Mouse (Mus musculus) kidney, embryonic 14.5 days (tissue): Measurements from ENCODE around the gene Zfp462. TPM values are rescaled to one million over a fixed set of nuclear protein-coding genes. Genes with fewer than 3 reads are reported as not detected.
A peak's percentile ranks its signal among the peaks of the same experiment; 100 is the strongest.
"Not testable (repeated sequence)": the region's sequence is repeated elsewhere in the genome, so short reads cannot be mapped to it uniquely, and the experiment has no call there.

Experiments used
- ATAC-seq: fragments of 200-750 bp; cut with Nextera tagmentation; 2 replicates; pipeline ENCODE4 v1.8.0; 2017; ENCODE audit warnings: moderate number of reproducible peaks, mild to moderate bottlenecking, moderate TSS enrichment, moderate library complexity; ENCODE audit not compliant: low FRiP score, low TSS enrichment
- H3K27ac ChIP-seq: fragments of 300-500 bp; sonication (generic); 2 replicates; pipeline ENCODE4 v1.5.1; 2014; ENCODE audit warnings: low read depth, mild to moderate bottlenecking, low read length, moderate library complexity, mixed read lengths
- H3K27me3 ChIP-seq: fragments of 300-500 bp; sonication (generic); 2 replicates; pipeline ENCODE4 v1.6.1; 2014; ENCODE audit warnings: mild to moderate bottlenecking, low read length; ENCODE audit not compliant: control insufficient read depth, insufficient read depth
- H3K36me3 ChIP-seq: fragments of 300-500 bp; sonication (generic); 2 replicates; pipeline ENCODE4 v1.6.1; 2014; ENCODE audit warnings: low read length, mixed read lengths; ENCODE audit not compliant: control insufficient read depth, insufficient read depth
- H3K4me1 ChIP-seq: fragments of 300-500 bp; sonication (generic); 2 replicates; pipeline ENCODE4 v1.6.1; 2014; ENCODE audit warnings: low read length, mixed read lengths; ENCODE audit not compliant: control insufficient read depth, insufficient read depth
- H3K4me2 ChIP-seq: fragments of 300-500 bp; sonication (generic); replicated peaks from 2 replicates; pipeline ENCODE4 v1.6.1; 2014; ENCODE audit warnings: low read depth, mild to moderate bottlenecking, low read length
- H3K4me3 ChIP-seq: fragments of 300-500 bp; sonication (generic); 2 replicates; pipeline ENCODE4 v1.5.1; 2014; ENCODE audit warnings: mild to moderate bottlenecking, low read length
- H3K9ac ChIP-seq: fragments of 300-500 bp; sonication (generic); 2 replicates; pipeline ENCODE4 v1.6.1; 2014; ENCODE audit warnings: low read depth, mild to moderate bottlenecking, low read length, moderate library complexity
- H3K9me3 ChIP-seq: fragments of 300-500 bp; sonication (generic); 2 replicates; pipeline ENCODE4 v1.6.1; 2016; ENCODE audit warnings: low read length; ENCODE audit not compliant: control insufficient read depth
- WGBS: fragments of 180-500 bp; shearing (Covaris S2); extraction: QIAGEN DNeasy Blood & Tissue Kit; methylation state at CpG from one replicate; pipeline ENCODE4 v1.1.7; 2014; 5-methylcytosine and 5-hydroxymethylcytosine counted together
- polyA plus RNA-seq: library from polyadenylated mRNA; unstranded; fragments of >200 nt; fragmentation: Nextera tagmentation; extraction: Ambion mirVana; gene quantifications from 2 replicates; pipeline ENCODE4 v1.2.1, GENCODE M21; 2014

Gene Zfp462
- 6.2 and 10.0 TPM in 2 replicates for polyA plus RNA-seq

DNA sequence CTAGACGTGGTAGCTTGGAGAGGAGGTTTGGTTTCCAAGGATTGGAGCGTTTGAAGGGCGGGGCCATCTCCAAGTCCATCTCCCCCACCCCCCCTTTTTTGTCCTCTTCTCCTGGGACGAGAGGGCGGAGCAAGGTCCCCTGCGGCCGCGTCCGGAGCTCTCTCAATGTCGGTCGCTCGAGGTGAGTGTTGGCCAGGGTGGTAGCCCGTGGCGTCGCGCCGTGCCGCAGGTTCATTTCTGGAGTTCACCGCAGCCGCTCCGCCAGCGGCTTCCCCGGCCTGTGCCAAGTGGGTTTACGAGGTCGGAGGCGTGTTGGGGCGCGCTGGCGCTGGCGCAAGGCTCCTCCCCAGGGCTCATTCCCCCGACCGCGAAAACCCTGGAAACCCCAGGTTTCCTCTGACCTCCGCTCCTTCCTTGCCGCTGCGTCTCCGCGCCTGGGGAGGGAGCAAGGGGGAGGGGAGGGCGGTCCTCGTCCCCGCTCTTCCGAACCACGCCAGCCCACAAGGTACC is at the start of gene Zfp462:
Gene Zfp462, plus strand, starts transcription at position 128 of the 510 bp plus-strand sequence.
- Histone ChIP-seq H3K27me3 (no peaks in the 10 kb centered on the region), H3K9ac (peak within 1 kb of the TSS; percentile 86), H3K4me3 (peak within 1 kb of the TSS; percentile 83), H3K4me2 (peak within 1 kb of the TSS; percentile 81), H3K27ac (peak within 1 kb of the TSS; percentile 55), H3K36me3 (no peaks in the 10 kb centered on the region), H3K9me3 (no peaks in the 10 kb centered on the region), H3K4me1 (no peaks in the 10 kb centered on the region)
- peak; percentile 26 for ATAC-seq
- WGBS, result under 1% methylated on average over 43 of the region's 43 CpGs

- no peak for ATAC-seq
- no peaks in the 10 kb centered on the region for H3K4me1 ChIP-seq
These were observed 48.8 kb upstream of the Zfp462 start for GRCm38 (mm10) chr4:54896017-54896416.

GRCm38 (mm10) chr4:54904641-54905040 is 40.2 kb upstream of the Zfp462 start:
- H3K9ac ChIP-seq, result no peak overlapping the region
- WGBS, result 61% methylated on average over 8 of the region's 8 CpGs
- ATAC-seq, result no peak
- no peaks in the 10 kb centered on the region for H3K4me1 ChIP-seq
- no peak overlapping the region for H3K4me2 ChIP-seq
- no peaks in the 10 kb centered on the region for H3K9me3 ChIP-seq
- H3K27me3 ChIP-seq, result no peaks in the 10 kb centered on the region
- H3K27ac ChIP-seq, result no peak overlapping the region
- H3K4me3 ChIP-seq, result no peak overlapping the region
- no peaks in the 10 kb centered on the region for H3K36me3 ChIP-seq

More at GRCm38 (mm10) chr4:54896017-54896416, 48.8 kb upstream of the Zfp462 start:
- H3K4me3 ChIP-seq, result no peak overlapping the region
- WGBS, result 96% methylated on average over 4 of the region's 4 CpGs
- no peaks in the 10 kb centered on the region for H3K9me3 ChIP-seq
- H3K9ac ChIP-seq, result no peak overlapping the region
- H3K27ac ChIP-seq, result no peak overlapping the region
- H3K27me3 ChIP-seq, result no peaks in the 10 kb centered on the region
- no peak overlapping the region for H3K4me2 ChIP-seq
- H3K36me3 ChIP-seq, result no peaks in the 10 kb centered on the region

GRCm38 (mm10) chr4:54905399-54905953 is 39.4 kb upstream of the Zfp462 start:
- Histone ChIP-seq H3K27me3 (no peaks in the 10 kb centered on the region), H3K4me3 (no peak overlapping the region), H3K36me3 (no peaks in the 10 kb centered on the region), H3K4me1 (no peaks in the 10 kb centered on the region), H3K9ac (no peak overlapping the region), H3K9me3 (no peaks in the 10 kb centered on the region), H3K4me2 (no peak overlapping the region), H3K27ac (no peak overlapping the region)
- no peak for ATAC-seq
- WGBS, result 72% methylated on average over 7 of the region's 7 CpGs

GRCm38 (mm10) chr4:54910300-54910699 is 34.5 kb upstream of the Zfp462 start:
- H3K36me3 ChIP-seq, result no peaks in the 10 kb centered on the region
- no peak overlapping the region for H3K9ac ChIP-seq
- no peaks in the 10 kb centered on the region for H3K9me3 ChIP-seq
- WGBS, result 91% methylated on average over 3 of the region's 3 CpGs
- H3K27me3 ChIP-seq, result no peaks in the 10 kb centered on the region
- H3K4me1 ChIP-seq, result no peaks in the 10 kb centered on the region
- H3K4me3 ChIP-seq, result no peak overlapping the region
- no peak overlapping the region for H3K27ac ChIP-seq
- no peak for ATAC-seq
- H3K4me2 ChIP-seq, result no peak overlapping the region

GRCm38 (mm10) chr4:54918276-54918675 is 26.6 kb upstream of the Zfp462 start:
- H3K4me2 ChIP-seq, result no peak overlapping the region
- H3K4me3 ChIP-seq, result no peak overlapping the region
- no peaks in the 10 kb centered on the region for H3K27me3 ChIP-seq
- H3K27ac ChIP-seq, result no peak overlapping the region
- no peaks in the 10 kb centered on the region for H3K36me3 ChIP-seq
- no peak overlapping the region for H3K9ac ChIP-seq
- ATAC-seq, result no peak
- H3K9me3 ChIP-seq, result no peaks in the 10 kb centered on the region
- H3K4me1 ChIP-seq, result no peaks in the 10 kb centered on the region
- WGBS, result 82% methylated on average over 3 of the region's 3 CpGs

- Histone ChIP-seq H3K9me3 (no peaks in the 10 kb centered on the region), H3K27ac (no peak overlapping the region), H3K4me1 (no peaks in the 10 kb centered on the region), H3K27me3 (no peaks in the 10 kb centered on the region), H3K9ac (no peak overlapping the region), H3K4me2 (no peak overlapping the region), H3K36me3 (no peaks in the 10 kb centered on the region), H3K4me3 (no peak overlapping the region)
- WGBS, result 98% methylated on average over 2 of the region's 2 CpGs
- ATAC-seq, result no peak
These were observed 21.5 kb upstream of the Zfp462 start for GRCm38 (mm10) chr4:54923386-54923785.

DNA sequence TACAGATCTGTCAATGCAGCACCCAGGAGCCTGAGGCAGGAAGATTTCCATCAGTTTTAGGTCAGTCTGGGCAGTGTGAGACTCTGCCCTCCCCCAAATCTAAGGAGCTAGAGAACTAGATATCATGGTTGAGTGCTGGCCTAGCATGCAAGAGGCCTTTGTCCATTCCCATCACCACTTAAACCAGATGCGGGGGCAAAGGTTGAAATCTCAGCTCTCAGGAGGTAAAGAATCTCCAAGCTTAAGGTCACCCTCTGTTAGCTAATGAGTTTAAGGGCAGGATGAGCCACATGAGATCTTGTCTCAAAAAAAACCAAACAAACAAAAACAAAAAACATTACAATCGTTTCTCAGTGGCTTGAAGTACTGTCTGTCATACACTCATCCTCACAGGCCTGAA is 20.5 kb upstream of the Zfp462 start:
- ATAC-seq, result no peak
- WGBS, result 85% methylated on average over 2 of the region's 2 CpGs
- Histone ChIP-seq H3K4me1 (no peaks in the 10 kb centered on the region), H3K27ac (no peak overlapping the region), H3K9ac (no peak overlapping the region), H3K4me3 (no peak overlapping the region), H3K9me3 (no peaks in the 10 kb centered on the region), H3K4me2 (no peak overlapping the region), H3K36me3 (no peaks in the 10 kb centered on the region), H3K27me3 (no peaks in the 10 kb centered on the region)

- H3K4me3 ChIP-seq, H3K9ac ChIP-seq, H3K4me1 ChIP-seq, H3K27ac ChIP-seq, H3K36me3 ChIP-seq, H3K27me3 ChIP-seq, H3K9me3 ChIP-seq, ATAC-seq, H3K4me2 ChIP-seq: not testable (repeated sequence)
- 93% methylated on average over 5 of the region's 5 CpGs for WGBS
These were observed 18.4 kb upstream of the Zfp462 start for GRCm38 (mm10) chr4:54926456-54926855.
